Mouse (Mus musculus) neural tube, embryonic 12.5 days (tissue): Measurements from ENCODE around the gene Anks1b. TPM values are rescaled to one million over a fixed set of nuclear protein-coding genes. Genes with fewer than 3 reads are reported as not detected.
A peak's percentile ranks its signal among the peaks of the same experiment; 100 is the strongest.

ENCODE experiments used
- ATAC-seq: fragments of 200-750 bp; cut with Nextera tagmentation; 2 replicates; pipeline ENCODE4 v1.8.0; 2017; ENCODE audit warnings: low read depth, mild to moderate bottlenecking, moderate TSS enrichment, moderate library complexity; ENCODE audit not compliant: low FRiP score
- H3K27ac ChIP-seq: fragments of 300-500 bp; sonication (generic); 2 replicates; pipeline ENCODE4 v1.5.1; 2016
- H3K27me3 ChIP-seq: fragments of 300-500 bp; sonication (generic); replicated peaks from 2 replicates; pipeline ENCODE4 v1.6.1; 2016; ENCODE audit warnings: mild to moderate bottlenecking
- H3K36me3 ChIP-seq: fragments of 300-500 bp; sonication (generic); 2 replicates; pipeline ENCODE4 v1.6.1; 2016; ENCODE audit warnings: mild to moderate bottlenecking
- H3K4me1 ChIP-seq: fragments of 300-500 bp; sonication (generic); 2 replicates; pipeline ENCODE4 v1.6.1; 2016
- H3K4me2 ChIP-seq: fragments of 300-500 bp; sonication (generic); replicated peaks from 2 replicates; pipeline ENCODE4 v1.6.1; 2016; ENCODE audit warnings: mild to moderate bottlenecking
- H3K4me3 ChIP-seq: fragments of 300-500 bp; sonication (generic); 2 replicates; pipeline ENCODE4 v1.5.1; 2016
- H3K9ac ChIP-seq: fragments of 300-500 bp; sonication (generic); 2 replicates; pipeline ENCODE4 v1.6.1; 2016; ENCODE audit warnings: mild to moderate bottlenecking
- H3K9me3 ChIP-seq: fragments of 300-500 bp; sonication (generic); 2 replicates; pipeline ENCODE4 v1.6.1; 2016; ENCODE audit warnings: mild to moderate bottlenecking
- WGBS: fragments of 180-500 bp; shearing (Covaris S2); methylation state at CpG from one replicate; pipeline ENCODE4 v1.1.7; 2016; 5-methylcytosine and 5-hydroxymethylcytosine counted together
- polyA plus RNA-seq: library from polyadenylated mRNA; unstranded; fragments of >200 nt; fragmentation: Nextera tagmentation; extraction: Ambion mirVana; gene quantifications from 2 replicates; pipeline ENCODE4 v1.2.1, GENCODE M21; 2016

Anks1b gene
- polyA plus RNA-seq, 1 experiment from 2014 or later: 25.1 TPM

DNA sequence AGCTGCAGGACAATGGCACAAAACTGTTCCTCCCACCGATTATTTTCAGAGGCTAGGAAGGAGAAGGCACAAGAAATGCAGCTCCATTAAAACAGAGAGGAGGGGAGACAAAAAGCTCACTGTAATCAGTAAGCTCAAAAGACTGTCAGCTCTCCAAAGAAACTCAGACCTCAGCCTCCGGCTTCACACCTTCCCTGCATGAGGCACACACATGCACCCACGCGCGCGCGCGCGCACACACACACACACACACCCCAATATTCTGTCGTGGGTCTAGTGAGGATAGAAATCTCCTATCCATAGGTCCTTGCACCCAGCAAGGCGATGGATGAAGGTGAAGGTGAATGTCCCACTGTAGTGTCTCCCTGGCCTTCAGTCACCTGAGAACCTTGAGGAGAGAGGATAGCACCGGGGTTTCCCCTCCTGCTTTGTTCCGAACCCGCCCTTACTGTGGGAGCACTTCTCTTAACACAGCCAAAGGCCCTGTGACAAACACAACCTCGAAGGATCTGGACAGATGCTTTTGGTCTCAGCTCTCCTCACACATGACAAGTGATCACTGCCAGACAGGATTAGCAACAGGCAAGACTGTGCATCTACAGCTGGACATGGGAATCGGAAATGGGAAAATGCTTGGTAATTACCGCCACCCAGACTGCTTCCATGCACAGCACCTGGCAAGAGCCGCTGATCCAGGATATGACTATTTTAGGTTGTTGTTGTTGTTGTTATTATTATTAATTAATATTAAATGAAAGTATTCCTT, 1074.5 kb downstream of the Anks1b start:
- Histone ChIP-seq H3K27me3 (no peaks in the 10 kb centered on the region), H3K4me1 (no peaks in the 10 kb centered on the region), H3K9me3 (no peaks in the 10 kb centered on the region), H3K4me2 (no peak overlapping the region), H3K9ac (no peak overlapping the region), H3K4me3 (no peak overlapping the region), H3K27ac (no peak overlapping the region), H3K36me3 (peaks cover 3% of the 10 kb centered on the region; the same call in 1 of the 2 replicates)
- ATAC-seq: no peak
- WGBS: 90% methylated on average over 18 of the region's 18 CpGs

DNA sequence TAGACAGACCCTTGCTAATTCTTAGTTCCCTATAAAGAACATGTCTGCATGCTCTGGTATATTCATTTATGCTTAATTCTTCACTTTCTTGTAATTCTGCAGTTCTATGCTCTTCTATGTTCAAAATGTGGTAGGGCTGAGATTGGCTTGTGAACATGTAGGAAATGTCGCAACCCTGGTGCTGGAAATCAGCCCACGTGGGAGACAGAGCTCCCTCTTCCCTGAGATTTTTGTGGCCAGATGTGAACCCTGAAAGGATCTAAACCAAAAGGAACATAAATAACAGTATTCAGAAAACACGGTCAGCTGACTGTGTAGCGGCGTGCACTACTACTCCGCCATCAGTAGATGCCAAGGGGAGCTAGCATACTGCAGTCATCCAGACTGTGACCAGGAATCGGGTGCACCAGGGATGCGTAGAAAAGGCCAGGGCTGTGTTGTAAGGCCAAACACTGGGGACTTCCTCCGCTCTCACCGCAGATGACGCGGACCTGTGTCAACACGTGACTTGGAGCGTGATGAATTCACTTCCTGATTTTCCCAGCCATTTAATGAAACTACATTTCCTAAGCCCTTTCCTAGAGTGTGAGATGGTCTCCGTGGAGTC, 1079.9 kb downstream of the Anks1b start:
- 89% methylated on average over 15 of the region's 15 CpGs for WGBS
- H3K4me2 ChIP-seq: no peak overlapping the region
- H3K9me3 ChIP-seq: no peaks in the 10 kb centered on the region
- H3K9ac ChIP-seq: no peak overlapping the region
- no peaks in the 10 kb centered on the region for H3K27me3 ChIP-seq
- no peak overlapping the region for H3K4me3 ChIP-seq
- no peaks in the 10 kb centered on the region for H3K4me1 ChIP-seq
- H3K27ac ChIP-seq: no peak overlapping the region
- no peaks in the 10 kb centered on the region for H3K36me3 ChIP-seq
- ATAC-seq: no peak

DNA sequence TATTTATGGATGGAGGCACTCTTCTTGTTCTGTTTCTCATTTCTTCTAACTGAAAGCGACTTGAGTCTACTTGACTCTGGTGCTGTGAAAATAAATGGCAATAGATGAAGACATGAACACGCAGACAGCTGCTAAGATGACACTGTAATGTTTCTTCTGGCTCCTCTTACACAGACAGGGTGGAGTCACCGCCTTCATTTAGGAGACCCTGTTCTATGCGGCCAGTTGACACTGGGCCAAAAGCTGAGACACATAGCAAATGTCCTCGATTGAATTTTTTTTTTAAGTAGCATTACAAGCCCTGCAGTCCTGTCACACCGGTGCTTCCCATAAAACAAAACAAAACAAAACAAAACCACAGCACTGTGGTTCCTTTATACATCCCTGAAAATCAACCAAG, 1080.5 kb downstream of the Anks1b start:
- Histone ChIP-seq H3K4me3 (no peak overlapping the region), H3K36me3 (no peaks in the 10 kb centered on the region), H3K4me1 (no peaks in the 10 kb centered on the region), H3K27ac (no peak overlapping the region), H3K4me2 (no peak overlapping the region), H3K9me3 (no peaks in the 10 kb centered on the region), H3K9ac (no peak overlapping the region), H3K27me3 (no peaks in the 10 kb centered on the region)
- ATAC-seq: no peak
- WGBS: 89% methylated on average over 6 of the region's 6 CpGs

DNA sequence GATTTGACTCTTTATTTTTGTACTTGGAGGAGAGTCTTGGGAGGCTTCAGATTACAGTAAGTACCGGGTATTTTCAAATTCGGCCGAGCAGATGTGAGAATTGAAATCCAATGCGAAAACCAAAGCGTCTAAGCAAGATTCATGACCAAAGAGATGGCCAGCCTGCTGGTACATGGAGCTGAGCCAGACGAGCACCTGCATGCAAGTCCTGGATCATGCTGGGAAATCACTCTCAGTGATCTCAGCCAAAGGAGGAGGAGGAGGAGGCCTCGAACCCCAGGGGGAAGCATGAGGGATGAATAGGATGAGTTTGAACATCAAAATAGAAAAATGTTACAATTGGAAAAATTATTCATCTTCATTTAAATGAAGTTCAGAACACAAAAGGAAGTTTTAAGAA, 1087.1 kb downstream of the Anks1b start:
- Histone ChIP-seq H3K27ac (no peak overlapping the region), H3K4me1 (no peaks in the 10 kb centered on the region), H3K9ac (no peak overlapping the region), H3K4me3 (no peak overlapping the region), H3K4me2 (no peak overlapping the region), H3K9me3 (no peaks in the 10 kb centered on the region), H3K36me3 (no peaks in the 10 kb centered on the region), H3K27me3 (no peaks in the 10 kb centered on the region; the same call in 1 of the 2 replicates)
- ATAC-seq: no peak
- WGBS: 73% methylated on average over 7 of the region's 7 CpGs

DNA sequence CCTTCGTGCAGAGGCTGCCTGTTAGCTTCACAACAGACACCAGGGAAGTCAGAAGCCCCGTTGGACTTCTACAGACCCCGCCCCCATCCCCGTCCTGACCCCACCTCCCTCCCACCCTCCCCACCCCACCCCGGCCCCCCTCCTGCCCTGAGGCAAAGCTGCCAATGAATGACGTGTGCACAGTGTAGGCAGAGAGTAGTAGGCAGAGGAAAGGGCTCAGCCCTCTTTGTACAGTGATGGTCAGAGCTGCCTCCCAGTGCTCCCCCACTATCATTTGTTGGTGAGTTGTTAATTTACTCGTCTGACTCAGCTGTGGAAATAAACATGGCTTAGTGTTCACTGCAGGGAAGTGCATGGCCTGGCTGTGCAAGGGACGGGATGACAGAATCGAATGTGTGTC, 1091.2 kb downstream of the Anks1b start:
- 31% methylated on average over 9 of the region's 9 CpGs for WGBS
- H3K27me3 ChIP-seq: peaks cover 33% of the 10 kb centered on the region
- ATAC-seq: peak; percentile 27; the same call in 1 of the 2 replicates

DNA sequence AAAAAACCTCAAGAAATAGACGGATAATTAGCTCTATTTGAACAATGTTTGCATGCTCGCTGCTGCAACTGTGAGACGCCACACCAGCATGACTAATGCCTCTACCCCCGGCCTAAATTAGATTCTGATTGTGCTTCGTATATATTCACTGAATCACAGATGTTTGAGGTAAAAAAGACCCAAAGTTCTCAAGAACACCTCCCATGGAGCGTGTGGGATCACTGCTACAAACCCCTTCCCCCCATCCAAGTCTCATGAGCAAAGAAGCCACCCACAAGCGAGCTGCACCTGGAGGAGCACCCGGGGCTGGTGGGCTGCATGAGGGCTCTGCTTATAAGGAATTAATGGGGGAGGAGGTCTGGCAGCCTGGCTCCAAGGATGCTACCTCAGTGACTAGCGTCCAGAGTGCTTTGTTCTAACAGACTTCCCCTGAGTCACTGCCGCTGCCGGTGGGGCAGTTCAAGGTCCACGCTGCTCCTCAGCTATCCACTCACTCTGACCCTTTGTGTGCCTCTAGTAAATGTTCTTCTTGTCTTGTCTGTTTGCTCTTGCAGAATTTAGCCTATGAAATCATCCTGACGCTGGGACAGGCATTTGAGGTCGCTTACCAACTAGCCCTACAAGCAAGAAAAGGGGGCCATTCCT, 1092.5 kb downstream of the Anks1b start:
- Histone ChIP-seq H3K4me2 (no peak overlapping the region), H3K4me1 (peaks cover 17% of the 10 kb centered on the region), H3K9ac (no peak overlapping the region), H3K9me3 (no peaks in the 10 kb centered on the region), H3K36me3 (no peaks in the 10 kb centered on the region), H3K27ac (no peak overlapping the region), H3K4me3 (no peak overlapping the region), H3K27me3 (peaks cover 38% of the 10 kb centered on the region)
- WGBS: 51% methylated on average over 14 of the region's 14 CpGs
- no peak for ATAC-seq

More for the DNA sequence above, 1091.2 kb downstream of the Anks1b start:
- Histone ChIP-seq H3K4me3 (no peak overlapping the region), H3K4me2 (no peak overlapping the region), H3K9me3 (no peaks in the 10 kb centered on the region), H3K9ac (no peak overlapping the region), H3K27ac (no peak overlapping the region), H3K36me3 (no peaks in the 10 kb centered on the region), H3K4me1 (peaks cover 10% of the 10 kb centered on the region)

DNA sequence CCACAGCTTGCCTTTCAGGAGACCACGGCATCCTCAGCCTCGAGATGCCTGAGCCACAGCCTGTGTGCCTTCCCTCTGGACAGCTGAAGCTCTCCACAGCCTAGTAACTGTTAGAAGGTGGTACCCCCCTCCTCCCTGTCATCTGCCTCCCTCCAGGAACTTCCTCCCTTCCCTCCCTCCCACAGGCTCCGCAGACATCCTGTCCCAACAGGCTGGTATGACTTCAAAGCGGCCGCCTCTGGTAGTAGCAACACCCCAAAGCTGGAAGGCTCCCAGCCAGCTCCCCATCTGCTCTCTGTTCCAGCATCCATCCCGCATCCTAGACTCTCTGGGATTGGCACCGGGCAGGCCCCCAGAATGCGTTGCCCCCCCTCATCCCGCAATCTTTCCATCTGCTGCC, 1093.5 kb downstream of the Anks1b start:
- Histone ChIP-seq H3K27ac (no peak overlapping the region), H3K4me1 (peaks cover 17% of the 10 kb centered on the region), H3K4me3 (no peak overlapping the region), H3K9me3 (no peaks in the 10 kb centered on the region), H3K36me3 (no peaks in the 10 kb centered on the region), H3K27me3 (peaks cover 38% of the 10 kb centered on the region), H3K9ac (no peak overlapping the region), H3K4me2 (0 out of 2 replicates have a peak overlapping the region, but pooled peaks have one; percentile 14)
- WGBS: 14% methylated on average over 9 of the region's 9 CpGs
- no peak for ATAC-seq

DNA sequence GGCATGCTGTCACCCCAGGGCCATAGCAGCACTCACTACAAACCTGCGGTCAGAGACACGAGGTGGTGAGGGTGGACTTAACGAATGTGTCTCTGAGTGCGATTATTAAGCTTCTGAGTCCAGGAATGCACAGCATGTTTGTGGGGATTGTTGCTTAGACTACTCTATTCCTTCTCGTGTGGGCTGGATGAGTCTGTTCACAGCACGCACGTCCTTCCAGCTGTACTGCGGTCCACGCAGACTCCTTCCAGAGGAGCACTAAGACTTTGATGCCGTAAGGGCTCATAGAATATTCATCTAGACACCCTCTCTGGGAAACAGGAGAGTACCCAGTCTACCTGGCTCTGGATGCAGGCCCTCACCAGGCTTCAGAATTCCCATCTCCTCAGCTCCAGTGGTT, 1094.9 kb downstream of the Anks1b start:
- 90% methylated on average over 10 of the region's 10 CpGs for WGBS
- H3K4me3 ChIP-seq: no peak overlapping the region
- H3K9me3 ChIP-seq: no peaks in the 10 kb centered on the region
- no peaks in the 10 kb centered on the region for H3K36me3 ChIP-seq
- H3K27ac ChIP-seq: no peak overlapping the region
- H3K4me1 ChIP-seq: peaks cover 17% of the 10 kb centered on the region
- no peak overlapping the region for H3K4me2 ChIP-seq
- H3K9ac ChIP-seq: no peak overlapping the region
- ATAC-seq: no peak
- peaks cover 38% of the 10 kb centered on the region for H3K27me3 ChIP-seq

DNA sequence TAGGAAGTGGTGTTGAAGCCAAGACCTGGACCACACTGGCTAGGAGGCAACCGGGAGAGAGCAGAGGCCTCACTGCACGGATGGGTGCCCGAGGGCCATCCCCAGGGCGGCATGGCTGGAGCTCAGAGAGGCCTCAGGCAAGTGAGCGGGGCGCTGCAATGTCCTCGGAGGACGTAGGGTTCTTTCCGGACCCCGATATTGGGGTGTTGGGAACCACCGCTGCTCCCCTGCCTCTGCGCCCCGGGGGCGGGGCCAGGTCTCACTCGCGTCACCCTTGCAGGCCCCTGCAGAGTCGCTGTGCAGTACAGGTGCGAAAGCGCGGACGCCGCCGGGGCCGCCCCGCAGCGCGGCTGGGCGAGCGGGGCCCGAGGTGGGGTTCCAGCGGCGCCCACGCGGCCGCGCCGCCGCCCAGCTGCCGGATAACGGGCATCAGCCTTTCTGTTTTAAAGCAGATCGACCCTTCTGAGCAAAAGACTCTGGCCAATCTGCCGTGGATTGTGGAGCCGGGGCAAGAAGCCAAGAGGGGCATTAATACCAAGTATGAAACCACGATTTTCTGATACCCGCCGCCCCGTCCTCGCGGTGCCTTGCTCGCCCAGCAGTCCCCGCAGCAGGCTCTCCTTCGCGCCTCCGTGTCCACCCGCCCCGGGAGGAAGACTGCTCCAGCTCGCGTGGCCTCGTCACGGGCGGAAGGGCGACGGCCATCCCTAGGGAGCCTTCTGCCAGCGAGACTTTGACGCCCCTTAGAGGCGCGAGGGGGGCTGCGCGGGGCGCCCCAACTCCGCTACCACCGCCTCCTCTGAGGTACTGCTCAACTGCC, 1096.3 kb downstream of the Anks1b start:
- Histone ChIP-seq H3K9ac (peak overlapping the region; percentile 48), H3K36me3 (no peaks in the 10 kb centered on the region), H3K27ac (no peak overlapping the region), H3K4me2 (peak overlapping the region; percentile 89), H3K27me3 (peaks cover 38% of the 10 kb centered on the region), H3K4me1 (peaks cover 17% of the 10 kb centered on the region), H3K9me3 (no peaks in the 10 kb centered on the region), H3K4me3 (peak overlapping the region; percentile 43)
- ATAC-seq: peak; percentile 68
- WGBS: 2% methylated on average over 72 of the region's 72 CpGs

DNA sequence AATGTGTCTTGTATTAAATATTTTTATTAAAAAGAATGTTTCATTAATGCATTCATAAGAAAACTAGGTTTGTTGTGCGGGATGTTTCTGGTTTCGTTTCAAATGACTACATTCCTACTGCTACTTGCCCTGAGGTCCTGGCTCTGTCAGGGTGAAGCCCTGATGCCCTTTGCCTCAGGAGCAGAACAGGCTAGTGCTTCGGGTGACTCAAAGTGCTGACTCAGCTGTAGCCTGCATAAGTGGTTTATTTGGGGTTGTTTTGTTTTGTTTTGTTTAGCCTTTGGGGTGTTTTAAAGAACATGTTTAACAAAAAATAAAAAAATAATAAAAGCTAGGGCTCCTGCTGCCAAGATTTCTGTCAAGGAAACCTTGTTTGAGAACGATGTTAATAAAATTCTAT, 1097.3 kb downstream of the Anks1b start:
- Histone ChIP-seq H3K4me3 (no peak overlapping the region), H3K9ac (no peak overlapping the region), H3K4me1 (peaks cover 17% of the 10 kb centered on the region), H3K9me3 (no peaks in the 10 kb centered on the region), H3K27me3 (peaks cover 38% of the 10 kb centered on the region), H3K36me3 (no peaks in the 10 kb centered on the region), H3K4me2 (no peak overlapping the region), H3K27ac (no peak overlapping the region)
- no peak for ATAC-seq
- 36% methylated on average over 4 of the region's 4 CpGs for WGBS

DNA sequence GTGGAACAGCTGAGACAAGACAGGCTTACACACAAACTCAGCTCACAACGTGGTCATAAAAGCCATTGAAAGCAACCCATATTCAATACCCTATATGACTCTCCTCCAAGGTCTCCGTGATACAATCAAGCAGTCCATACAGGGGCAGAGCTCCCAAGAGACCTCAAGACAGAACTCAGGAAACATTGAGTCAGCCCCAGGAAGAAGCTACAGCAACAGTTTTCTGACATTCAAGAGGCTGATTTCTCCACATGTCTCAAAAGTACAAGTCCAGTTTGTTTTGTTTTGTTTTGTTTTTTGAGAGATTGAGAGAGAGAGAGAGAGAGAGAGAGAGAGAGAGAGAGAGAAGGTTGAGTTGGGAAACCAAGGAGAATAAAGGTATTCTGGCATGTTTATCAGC, 1100.8 kb downstream of the Anks1b start:
- no peak for ATAC-seq
- H3K27ac ChIP-seq: no peak overlapping the region
- peaks cover 12% of the 10 kb centered on the region for H3K4me1 ChIP-seq
- 71% methylated on average over 2 of the region's 2 CpGs for WGBS
- H3K36me3 ChIP-seq: no peaks in the 10 kb centered on the region
- no peak overlapping the region for H3K4me3 ChIP-seq
- H3K9ac ChIP-seq: no peak overlapping the region
- H3K9me3 ChIP-seq: no peaks in the 10 kb centered on the region
- peaks cover 9% of the 10 kb centered on the region for H3K27me3 ChIP-seq
- H3K4me2 ChIP-seq: no peak overlapping the region

DNA sequence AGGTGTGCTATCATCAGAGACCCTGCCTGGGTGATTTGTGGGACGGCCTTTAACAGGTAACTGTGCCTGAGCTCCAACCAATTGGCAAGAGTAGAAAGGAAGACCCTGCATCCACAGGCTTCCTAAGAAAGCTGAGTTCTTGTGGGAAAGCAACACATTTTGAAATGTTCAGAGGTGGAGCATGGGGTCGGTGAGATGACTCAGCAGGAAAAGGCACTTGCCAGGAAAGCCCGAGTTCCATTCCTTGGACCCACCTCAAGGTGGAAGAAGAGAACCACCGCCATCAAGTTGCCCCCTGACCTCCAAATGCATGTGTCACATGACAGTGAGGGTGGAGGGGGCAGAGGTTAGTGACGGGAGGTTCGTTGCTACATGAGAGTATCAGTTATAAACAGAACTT, 1101.2 kb downstream of the Anks1b start:
- H3K4me3 ChIP-seq: no peak overlapping the region
- no peaks in the 10 kb centered on the region for H3K9me3 ChIP-seq
- no peaks in the 10 kb centered on the region for H3K36me3 ChIP-seq
- H3K4me2 ChIP-seq: no peak overlapping the region
- H3K27me3 ChIP-seq: peaks cover 5% of the 10 kb centered on the region
- 85% methylated on average over 6 of the region's 6 CpGs for WGBS
- no peak overlapping the region for H3K9ac ChIP-seq
- ATAC-seq: no peak
- H3K4me1 ChIP-seq: peaks cover 8% of the 10 kb centered on the region
- no peak overlapping the region for H3K27ac ChIP-seq
